Mouse (Mus musculus): Measurements from ENCODE around the gene B3gnt2. TPM values are rescaled to one million over a fixed set of nuclear protein-coding genes. Genes with fewer than 3 reads are reported as not detected.
A peak's percentile ranks its signal among the peaks of the same experiment; 100 is the strongest.

B3gnt2 gene
- polyA plus RNA-seq, 1 experiment from 2014 or later = 5.5 TPM

- WGBS (ENCODE audit: insufficient replicate concordance) = 75% methylated on average over 5 of the region's 5 CpGs
- Histone ChIP-seq H3K4me1 (peaks cover 18% of the 10 kb centered on the region), H3K27me3 (replicated peaks) (peaks cover 4% of the 10 kb centered on the region), H3K9me3 (replicated peaks) (no peaks in the 10 kb centered on the region), H3K36me3 (no peaks in the 10 kb centered on the region), H3K4me2 (no peak overlapping the region), H3K9ac (no peak overlapping the region), H3K4me3 (no peak overlapping the region), H3K27ac (no peak overlapping the region)
- no peak for ATAC-seq
These were observed 6.9 kb upstream of the B3gnt2 start for GRCm38 (mm10) chr11:22867691-22868090.

- H3K4me3 ChIP-seq = no peak overlapping the region
- H3K36me3 ChIP-seq = no peaks in the 10 kb centered on the region
- no peaks in the 10 kb centered on the region for H3K4me1 ChIP-seq
- H3K27me3 ChIP-seq (replicated peaks) = peaks cover 4% of the 10 kb centered on the region
- H3K9ac ChIP-seq = no peak overlapping the region
- 61% methylated on average over 7 of the region's 7 CpGs for WGBS (ENCODE audit: insufficient replicate concordance)
- no peak overlapping the region for H3K4me2 ChIP-seq
- no peak for ATAC-seq
- H3K27ac ChIP-seq = no peak overlapping the region
- no peaks in the 10 kb centered on the region for H3K9me3 ChIP-seq (replicated peaks)
These were observed 5.0 kb upstream of the B3gnt2 start for GRCm38 (mm10) chr11:22865635-22866246.

- no peak overlapping the region for H3K27ac ChIP-seq
- H3K4me2 ChIP-seq = no peak overlapping the region
- WGBS (ENCODE audit: insufficient replicate concordance) = 73% methylated on average over 8 of the region's 8 CpGs
- H3K9me3 ChIP-seq (replicated peaks) = no peaks in the 10 kb centered on the region
- H3K9ac ChIP-seq = no peak overlapping the region
- peaks cover 8% of the 10 kb centered on the region; the same call in 1 of the 2 replicates for H3K4me1 ChIP-seq
- no peak for ATAC-seq
- no peaks in the 10 kb centered on the region for H3K36me3 ChIP-seq
- H3K4me3 ChIP-seq = no peak overlapping the region
- peaks cover 4% of the 10 kb centered on the region for H3K27me3 ChIP-seq (replicated peaks)
These were observed 3.7 kb upstream of the B3gnt2 start for GRCm38 (mm10) chr11:22864305-22865060.

GRCm38 (mm10) chr11:22863581-22863980 is 2.8 kb upstream of the B3gnt2 start:
- Histone ChIP-seq H3K9ac (no peak overlapping the region), H3K4me1 (peaks cover 13% of the 10 kb centered on the region), H3K9me3 (replicated peaks) (no peaks in the 10 kb centered on the region), H3K27ac (no peak overlapping the region), H3K36me3 (no peaks in the 10 kb centered on the region), H3K4me2 (no peak overlapping the region), H3K27me3 (replicated peaks) (peaks cover 6% of the 10 kb centered on the region), H3K4me3 (no peak overlapping the region)
- no peak for ATAC-seq
- 51% methylated on average over 4 of the region's 4 CpGs for WGBS (ENCODE audit: insufficient replicate concordance)

- 72% methylated on average over 4 of the region's 4 CpGs for WGBS (ENCODE audit: insufficient replicate concordance)
- Histone ChIP-seq H3K9me3 (replicated peaks) (no peaks in the 10 kb centered on the region), H3K4me3 (no peak overlapping the region), H3K36me3 (no peaks in the 10 kb centered on the region), H3K4me1 (peaks cover 33% of the 10 kb centered on the region), H3K9ac (no peak overlapping the region), H3K27ac (no peak overlapping the region), H3K4me2 (no peak overlapping the region), H3K27me3 (replicated peaks) (peaks cover 16% of the 10 kb centered on the region)
- no peak for ATAC-seq
These were observed 554 bp upstream of the B3gnt2 start for GRCm38 (mm10) chr11:22861315-22861714.

GRCm38 (mm10) chr11:22859633-22860334 is 977 bp downstream of the B3gnt2 start:
- peaks cover 45% of the 10 kb centered on the region for H3K4me1 ChIP-seq
- ATAC-seq = peak; percentile 90
- WGBS (ENCODE audit: insufficient replicate concordance) = 0% methylated on average over 55 of the region's 55 CpGs
- no peaks in the 10 kb centered on the region for H3K36me3 ChIP-seq
- peak overlapping the region; percentile 90 for H3K4me2 ChIP-seq
- peak overlapping the region; percentile 73 for H3K4me3 ChIP-seq
- no peaks in the 10 kb centered on the region for H3K9me3 ChIP-seq (replicated peaks)
- H3K27ac ChIP-seq = peak overlapping the region; percentile 74
- peaks cover 16% of the 10 kb centered on the region for H3K27me3 ChIP-seq (replicated peaks)
- peak overlapping the region; percentile 83 for H3K9ac ChIP-seq

- Histone ChIP-seq H3K27ac (peak overlapping the region; percentile 74), H3K9me3 (replicated peaks) (no peaks in the 10 kb centered on the region), H3K36me3 (no peaks in the 10 kb centered on the region), H3K4me1 (peaks cover 51% of the 10 kb centered on the region), H3K9ac (peak overlapping the region; percentile 83), H3K27me3 (replicated peaks) (peaks cover 16% of the 10 kb centered on the region), H3K4me3 (peak overlapping the region; percentile 73), H3K4me2 (peak overlapping the region; percentile 90)
- ATAC-seq = peak; percentile 79
- 0% methylated on average over 34 of the region's 41 CpGs for WGBS (ENCODE audit: insufficient replicate concordance)
These were observed 1.5 kb downstream of the B3gnt2 start for GRCm38 (mm10) chr11:22859301-22859632.

GRCm38 (mm10) chr11:22858441-22859300 is 2.1 kb downstream of the B3gnt2 start:
- Histone ChIP-seq H3K27ac (peak overlapping the region; percentile 74), H3K27me3 (replicated peaks) (peaks cover 14% of the 10 kb centered on the region), H3K4me2 (peak overlapping the region; percentile 90), H3K36me3 (peaks cover under 1% of the 10 kb centered on the region; the same call in 1 of the 2 replicates), H3K9ac (peak overlapping the region; percentile 83), H3K4me1 (peaks cover 56% of the 10 kb centered on the region), H3K9me3 (replicated peaks) (no peaks in the 10 kb centered on the region), H3K4me3 (peak overlapping the region; percentile 73)
- WGBS (ENCODE audit: insufficient replicate concordance) = 2% methylated on average over 50 of the region's 50 CpGs
- ATAC-seq = peak; percentile 58

- peak overlapping the region; percentile 83 for H3K9ac ChIP-seq
- peak overlapping the region; percentile 73 for H3K4me3 ChIP-seq
- peaks cover 64% of the 10 kb centered on the region for H3K4me1 ChIP-seq
- ATAC-seq = no peak
- H3K9me3 ChIP-seq (replicated peaks) = no peaks in the 10 kb centered on the region
- 9% methylated on average over 25 of the region's 25 CpGs for WGBS (ENCODE audit: insufficient replicate concordance)
- H3K4me2 ChIP-seq = peak overlapping the region; percentile 90
- H3K36me3 ChIP-seq = peaks cover 2% of the 10 kb centered on the region; the same call in 1 of the 2 replicates
- peaks cover 12% of the 10 kb centered on the region for H3K27me3 ChIP-seq (replicated peaks)
- H3K27ac ChIP-seq = peak overlapping the region; percentile 61; the same call in 1 of the 2 replicates
These were observed 2.9 kb downstream of the B3gnt2 start for GRCm38 (mm10) chr11:22857705-22858440.

GRCm38 (mm10) chr11:22857106-22857704 is 3.6 kb downstream of the B3gnt2 start:
- H3K9ac ChIP-seq = no peak overlapping the region
- 67% methylated on average over 5 of the region's 5 CpGs for WGBS (ENCODE audit: insufficient replicate concordance)
- H3K36me3 ChIP-seq = peaks cover 2% of the 10 kb centered on the region; the same call in 1 of the 2 replicates
- no peak overlapping the region for H3K27ac ChIP-seq
- peaks cover 12% of the 10 kb centered on the region for H3K27me3 ChIP-seq (replicated peaks)
- peaks cover 70% of the 10 kb centered on the region for H3K4me1 ChIP-seq
- H3K4me3 ChIP-seq = peak overlapping the region; percentile 73; the same call in 1 of the 2 replicates
- H3K9me3 ChIP-seq (replicated peaks) = no peaks in the 10 kb centered on the region
- peak overlapping the region; percentile 90 for H3K4me2 ChIP-seq
- no peak for ATAC-seq

All from liver, embryonic 12.5 days (tissue).